Mouse (Mus musculus) G1E-ER4 (cell line): Measurements from ENCODE around the gene Adgrf3. TPM values are rescaled to one million over a fixed set of nuclear protein-coding genes. Genes with fewer than 3 reads are reported as not detected.
A peak's percentile ranks its signal among the peaks of the same experiment; 100 is the strongest.

Experiments
- GATA1 ChIP-seq: IDR thresholded peaks from one replicate; pipeline ENCODE4 v1.8.0; 2012; ENCODE audit warnings: low read length, inconsistent platforms
- polyA plus RNA-seq: library from polyadenylated mRNA; stranded (reverse); fragments of >175 nt; gene quantifications from 2 replicates; pipeline ENCODE4 v1.2.3, GENCODE M21; 2012

Gene Adgrf3
- polyA plus RNA-seq = 0.02 and 0.03 TPM in 2 replicates

DNA sequence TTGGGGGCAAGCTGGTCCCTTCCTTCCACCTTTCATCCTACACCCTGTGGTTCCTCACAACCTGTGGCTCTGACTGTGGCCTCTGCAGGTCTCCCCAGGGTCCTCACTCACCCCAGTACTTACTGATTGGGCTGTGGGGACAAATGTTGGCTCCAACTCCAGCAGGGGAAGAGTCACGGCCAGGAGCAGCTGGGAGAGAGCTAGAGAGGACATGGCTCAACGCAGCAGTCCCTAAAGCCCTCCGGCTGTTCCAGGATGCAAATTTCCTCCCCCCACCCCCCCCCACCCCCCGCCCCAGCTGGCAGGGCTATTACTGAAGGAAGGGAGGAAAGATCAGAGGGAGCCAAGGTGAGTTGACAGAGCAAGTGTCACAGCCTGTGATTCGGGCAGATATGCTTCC is at the start of gene Adgrf3:
Gene Adgrf3 (minus strand): TSS at position 230 of the 400 bp plus-strand sequence.
- no peak for TF ChIP-seq GATA1

DNA sequence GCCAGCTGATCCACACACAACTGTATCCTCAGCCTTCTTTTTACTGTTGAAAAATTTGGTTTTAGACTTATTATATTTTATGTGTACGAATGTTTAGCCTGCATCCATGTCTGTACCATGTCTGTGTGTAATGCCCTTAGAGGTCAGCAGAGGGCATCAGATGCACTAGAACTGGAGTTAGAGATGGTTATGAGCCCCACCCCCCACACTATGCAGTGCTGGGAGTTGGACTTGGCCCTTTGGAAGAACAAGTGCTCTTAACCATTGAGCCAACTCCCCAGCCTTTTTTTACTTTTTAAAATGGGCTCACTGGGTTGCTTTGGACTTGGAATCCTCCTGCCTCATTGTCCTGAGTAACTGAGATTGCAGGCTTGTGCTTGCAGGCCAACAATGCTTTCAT is 42.1 kb upstream of the Adgrf3 start:
- TF ChIP-seq GATA1 = no peak

DNA sequence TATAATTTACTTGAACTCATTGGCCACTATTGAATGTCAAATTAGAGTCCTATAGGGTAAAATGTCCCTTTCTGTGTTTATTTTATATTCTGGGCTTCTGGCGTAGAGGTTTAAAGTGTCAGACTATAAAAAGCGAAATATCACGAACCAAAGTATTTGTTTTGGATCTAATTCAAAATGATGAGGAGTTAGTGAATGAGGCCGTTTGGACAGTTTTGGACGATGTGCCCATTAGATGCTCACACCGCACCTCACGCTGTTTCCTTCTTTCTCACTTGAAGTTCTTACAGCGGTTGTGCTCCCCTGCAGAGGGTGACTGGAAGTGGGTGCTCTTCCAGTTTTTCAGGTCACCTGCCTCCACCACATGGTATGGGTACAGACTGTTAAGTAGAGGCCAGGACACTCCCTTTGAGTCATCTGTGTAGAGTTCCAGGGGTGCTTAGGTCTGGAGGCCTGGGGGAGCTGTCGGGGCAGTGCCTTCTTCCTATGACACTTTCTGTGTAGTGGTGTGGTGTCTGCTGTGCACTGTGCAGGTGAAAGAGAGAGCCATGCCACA is 40.4 kb upstream of the Adgrf3 start:
- TF ChIP-seq GATA1 = no peak

DNA sequence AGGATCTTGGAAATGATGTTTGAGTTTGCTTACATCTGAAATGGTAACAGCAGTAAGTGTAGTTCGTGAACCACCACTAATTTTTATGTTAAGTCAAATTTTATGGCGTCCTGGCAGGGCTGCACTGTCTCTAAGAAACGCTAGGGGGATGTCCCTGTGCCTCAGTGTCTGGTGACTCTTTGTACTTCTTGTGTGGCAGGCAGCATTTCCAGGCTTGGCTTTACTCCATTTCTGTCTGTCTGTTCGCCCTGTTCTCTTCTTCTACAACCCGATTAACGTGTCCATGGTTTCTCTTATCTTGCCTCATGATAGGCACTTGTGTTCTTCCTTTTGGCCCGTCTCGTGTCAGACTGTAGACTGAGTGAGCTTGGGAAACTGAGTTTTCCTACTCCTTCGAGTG is 38.2 kb upstream of the Adgrf3 start:
- TF ChIP-seq GATA1 = no peak

DNA sequence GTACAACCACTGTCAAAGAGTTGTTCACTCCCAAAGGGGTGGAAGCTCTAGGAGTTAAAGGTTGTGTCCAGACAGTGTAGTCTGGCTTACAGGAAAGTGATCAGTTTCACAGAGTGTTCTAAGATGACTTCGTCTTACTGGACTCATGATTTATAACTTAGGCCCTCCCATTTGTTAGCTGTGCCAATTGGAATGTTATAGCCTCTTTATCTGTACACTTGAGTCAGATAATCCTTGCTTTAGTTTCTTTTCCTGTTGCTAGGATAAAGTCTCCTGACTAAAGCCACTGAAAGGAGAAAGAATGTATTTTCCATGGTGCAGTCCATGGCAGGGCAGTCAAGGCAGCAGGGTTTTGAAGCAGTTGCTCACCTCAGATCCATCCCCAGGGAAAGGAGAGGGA is 36.9 kb upstream of the Adgrf3 start:
- TF ChIP-seq GATA1 = no peak

DNA sequence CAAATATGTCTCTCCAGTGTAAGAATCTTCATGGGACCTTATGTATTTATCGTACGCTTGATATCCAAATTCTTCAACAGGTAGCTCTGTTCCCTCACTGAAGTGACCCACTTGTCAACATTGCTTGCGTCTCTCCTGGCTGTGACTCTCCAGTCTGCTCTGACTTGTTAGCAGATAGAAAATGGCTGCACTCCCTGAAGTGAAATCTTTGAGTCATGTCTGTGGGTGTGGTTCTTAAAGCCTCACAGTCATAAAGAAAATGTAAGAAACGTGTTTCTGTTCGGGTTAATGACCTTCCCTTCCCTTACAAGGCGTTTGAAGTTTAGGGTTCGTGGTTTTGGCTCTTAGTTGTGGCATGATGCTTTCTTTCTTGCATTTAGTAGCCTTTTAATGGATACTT is 35.0 kb upstream of the Adgrf3 start:
- no peak for TF ChIP-seq GATA1

DNA sequence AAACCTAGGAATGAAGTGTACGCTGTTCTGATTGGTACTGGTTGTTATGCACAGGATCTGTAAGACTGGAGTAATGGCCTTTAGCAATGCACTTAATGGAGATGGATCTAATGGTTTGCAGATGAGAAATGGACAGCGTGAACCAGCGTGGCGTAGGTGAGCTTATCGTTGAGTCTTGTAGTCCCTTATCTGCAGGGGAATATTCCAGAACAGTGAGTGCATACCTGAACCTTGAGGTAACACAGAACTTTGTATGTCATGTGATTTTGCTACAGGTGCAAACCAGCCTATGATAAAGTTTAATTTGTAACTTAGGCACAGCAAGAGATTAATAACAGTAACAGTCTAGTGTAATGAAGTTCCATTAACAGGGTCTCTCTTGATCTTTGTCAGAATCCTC is 33.0 kb upstream of the Adgrf3 start:
- TF ChIP-seq GATA1 = no peak

DNA sequence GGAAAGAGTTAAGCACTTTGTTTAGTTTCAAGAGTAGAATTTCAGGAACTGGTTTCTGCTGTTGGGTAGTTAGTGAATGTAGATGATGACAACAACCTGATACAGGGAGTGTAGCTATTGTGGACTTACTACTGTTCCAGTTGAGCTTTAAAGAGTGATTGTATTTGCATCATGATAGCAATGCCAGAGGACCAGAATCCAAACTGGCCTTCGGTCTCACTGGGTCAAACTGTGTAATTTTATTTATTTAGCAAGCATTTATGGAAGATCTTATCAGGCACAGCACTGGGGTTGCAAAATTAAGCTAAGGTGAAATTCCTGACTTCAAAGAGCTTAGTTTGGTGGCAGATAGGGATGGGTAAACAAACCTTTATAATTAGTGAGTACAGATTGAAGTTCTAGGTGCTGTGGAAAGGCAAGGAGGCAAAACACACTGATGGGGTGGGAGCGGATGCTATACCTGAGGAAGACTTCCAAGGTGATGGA is 30.2 kb upstream of the Adgrf3 start:
- TF ChIP-seq GATA1 = no peak

DNA sequence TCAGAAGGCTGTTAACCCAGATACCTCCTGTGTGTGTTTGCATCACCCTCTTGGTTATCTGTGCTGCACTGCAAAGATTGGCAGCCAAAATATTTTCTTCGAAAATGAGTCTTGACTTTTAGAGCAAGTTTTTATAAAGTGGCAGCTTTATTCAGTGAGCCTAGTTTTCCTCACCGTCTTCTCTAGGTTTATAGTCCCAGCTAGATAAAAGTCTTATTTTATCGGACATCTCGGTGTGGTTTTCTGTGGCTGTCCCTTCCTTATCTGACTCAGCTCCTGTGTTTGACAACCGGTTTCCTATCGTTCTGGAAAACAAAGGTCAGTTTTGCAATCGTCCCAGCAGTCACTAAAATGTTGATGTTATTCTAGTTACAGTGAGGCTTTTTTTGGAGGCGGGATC is 28.5 kb upstream of the Adgrf3 start:
- peak; percentile 55 for TF ChIP-seq GATA1

DNA sequence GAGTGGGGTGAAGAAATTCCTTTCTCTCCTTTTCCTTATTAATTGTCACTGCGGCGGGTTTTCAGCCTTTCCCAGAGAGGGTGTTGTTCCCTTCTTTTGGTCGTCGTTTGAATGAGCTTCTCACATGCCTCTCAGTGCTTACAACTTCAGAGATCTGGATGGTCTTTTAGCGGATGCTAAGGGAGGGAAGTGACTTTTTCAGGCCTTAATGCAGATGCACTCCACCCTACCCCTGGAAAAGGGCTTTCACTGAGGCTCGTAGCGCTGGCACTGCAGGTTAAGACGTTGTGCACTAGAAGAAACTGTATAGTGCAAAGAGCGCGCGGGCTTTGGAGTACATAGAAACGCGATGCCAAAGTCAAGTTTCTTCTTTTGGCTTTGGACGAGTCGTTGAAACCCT is 27.5 kb upstream of the Adgrf3 start:
- TF ChIP-seq GATA1 = no peak

DNA sequence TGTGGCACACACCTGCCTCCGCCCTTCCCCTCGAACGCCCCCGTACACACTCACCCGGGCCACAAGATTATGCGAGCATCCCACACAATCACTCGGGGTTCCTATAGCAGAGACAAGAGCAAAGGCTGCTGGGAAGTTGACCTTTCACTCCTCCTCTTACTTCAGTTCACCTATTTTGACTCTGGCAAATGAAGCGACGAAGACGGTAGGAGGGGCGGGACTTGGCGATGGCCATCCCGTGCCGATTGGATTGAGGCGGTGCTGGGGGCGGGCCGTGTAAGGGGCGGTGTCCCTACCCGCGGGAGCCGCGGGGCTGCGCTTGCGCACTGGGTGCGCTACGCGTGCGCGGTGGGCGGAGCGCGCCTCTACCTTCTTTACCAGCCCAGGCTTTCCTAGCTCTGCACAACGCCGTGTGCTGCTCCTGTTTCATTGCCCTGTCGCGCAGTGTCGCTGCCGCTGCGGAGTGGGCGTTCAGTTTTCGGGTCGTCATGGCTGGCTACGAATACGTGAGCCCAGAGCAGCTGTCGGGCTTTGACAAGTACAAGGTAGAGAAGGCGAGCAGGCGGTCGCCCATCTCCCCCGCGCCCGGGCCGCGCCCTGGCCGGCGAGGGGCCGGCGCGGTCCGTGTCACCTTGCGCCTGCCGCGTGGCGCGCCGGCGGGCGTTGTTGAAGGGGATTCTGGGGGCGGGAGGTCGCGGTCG is 26.9 kb upstream of the Adgrf3 start, which contains the start of gene Selenoi:
Gene Selenoi (plus strand): TSS at position 311 of the 701 bp plus-strand sequence.
- TF ChIP-seq GATA1 = no peak

DNA sequence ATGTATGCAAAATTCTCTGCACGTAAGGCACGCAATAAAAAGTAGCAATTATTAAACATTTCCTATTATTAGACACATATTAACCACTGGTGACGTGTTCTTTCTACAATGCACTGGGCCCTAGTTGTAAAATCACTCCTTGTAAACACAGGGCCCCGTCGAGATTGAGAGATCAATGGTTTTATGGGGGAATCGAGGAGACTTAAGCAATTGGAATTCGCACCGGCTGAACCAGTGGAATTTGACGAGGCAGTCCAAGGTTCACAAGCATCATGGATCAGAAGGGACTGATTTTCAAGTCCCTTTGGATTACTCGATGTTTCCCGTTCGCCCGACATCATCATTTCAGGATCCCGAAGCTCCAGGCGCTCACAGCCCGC is 26.4 kb upstream of the Adgrf3 start:
- TF ChIP-seq GATA1 = no peak

DNA sequence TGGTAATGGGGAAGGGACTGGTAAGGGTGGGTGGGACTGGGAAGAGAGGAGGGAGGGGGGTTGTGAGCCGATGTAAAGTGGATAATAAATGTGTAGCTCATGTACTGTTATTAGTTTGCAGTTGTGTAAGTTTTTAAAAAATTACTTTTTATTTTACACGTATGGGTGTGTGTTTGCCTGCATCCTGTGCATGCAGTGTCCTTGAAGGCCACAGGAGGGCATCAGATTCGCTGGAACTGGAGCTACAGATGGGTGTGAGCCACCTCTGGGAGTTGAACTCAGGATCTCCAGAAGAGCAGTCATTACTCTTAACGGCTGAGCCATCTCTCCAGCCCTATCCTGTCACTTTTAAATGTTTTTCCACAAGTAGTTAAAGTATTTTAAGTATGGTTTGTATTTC is 25.4 kb upstream of the Adgrf3 start:
- TF ChIP-seq GATA1 = no peak

DNA sequence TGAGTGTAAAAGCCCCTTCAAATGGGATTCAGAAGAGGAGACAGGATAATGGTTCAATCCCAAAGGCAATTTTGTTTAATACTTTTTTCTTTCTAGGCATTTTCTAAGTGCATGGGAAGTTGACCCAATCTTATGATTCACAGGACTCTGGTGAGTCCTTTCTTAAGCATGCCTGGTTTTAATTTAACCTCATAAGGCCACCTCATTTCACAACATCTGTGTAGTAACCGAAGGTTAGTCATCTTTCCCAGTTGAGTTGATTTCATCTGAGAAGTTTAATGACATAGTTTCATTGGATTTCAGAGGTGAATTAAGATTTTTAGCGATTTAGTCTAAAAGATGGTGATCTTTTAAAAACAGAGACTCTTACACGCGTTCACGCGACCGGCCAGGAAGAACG is 17.2 kb upstream of the Adgrf3 start:
- no peak for TF ChIP-seq GATA1

DNA sequence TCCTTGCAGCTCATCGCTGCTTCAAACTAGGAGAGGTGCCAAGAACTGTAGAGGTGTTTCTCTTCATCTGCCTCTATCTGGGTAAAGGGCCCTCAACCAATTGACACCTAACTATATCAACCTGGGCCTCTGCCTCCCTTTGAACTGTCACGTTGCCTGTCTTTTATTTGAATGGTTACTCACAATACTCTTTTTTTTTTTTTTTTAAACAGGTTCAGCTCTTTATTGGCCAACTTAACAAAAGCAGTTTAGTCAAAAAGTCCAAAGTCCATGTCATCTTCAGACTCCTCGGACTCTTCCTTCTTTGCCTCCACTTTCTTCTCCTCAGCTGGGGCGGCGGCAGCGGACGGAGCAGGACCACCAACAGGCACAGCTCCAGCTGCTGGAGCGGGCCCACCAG is 15.1 kb upstream of the Adgrf3 start:
- TF ChIP-seq GATA1 = no peak

DNA sequence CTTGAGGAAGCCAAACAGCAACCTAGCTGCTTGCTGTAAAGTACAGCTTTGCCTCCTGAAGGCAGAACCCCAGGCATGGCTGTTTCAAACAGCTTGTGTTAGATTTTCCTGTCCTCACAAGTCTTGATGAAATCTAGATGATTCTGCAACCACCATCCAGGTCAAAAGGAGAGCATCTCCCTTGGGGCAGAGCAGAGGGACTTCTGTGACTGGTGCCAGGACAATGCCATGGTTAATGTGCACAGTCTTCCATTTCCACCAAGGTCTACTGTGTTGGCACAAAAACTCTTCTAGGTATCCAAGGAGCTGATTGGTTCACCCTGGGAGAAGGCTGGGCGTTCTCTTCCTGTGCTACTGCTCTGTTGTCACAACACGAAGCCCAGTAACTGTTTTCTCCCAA is 14.2 kb upstream of the Adgrf3 start:
- TF ChIP-seq GATA1 = no peak

DNA sequence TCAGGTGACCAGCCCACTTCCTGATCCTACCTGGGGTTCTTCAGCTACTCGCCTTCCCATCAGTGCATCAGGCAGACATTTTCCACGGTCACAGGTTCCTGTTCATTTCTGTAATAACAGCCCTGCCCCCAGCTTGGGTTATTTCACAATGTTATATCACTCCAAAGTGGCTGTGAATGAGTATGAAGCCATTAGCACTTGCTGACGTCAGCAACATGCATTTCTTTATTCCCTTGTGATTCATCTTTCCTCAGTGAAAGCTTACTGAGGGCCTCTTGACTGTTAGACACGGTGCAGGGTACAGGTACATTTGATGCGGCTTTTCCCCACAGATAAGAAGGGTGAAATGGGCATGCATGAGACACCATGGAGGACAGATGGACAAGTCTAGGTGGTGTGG is 10.4 kb upstream of the Adgrf3 start:
- no peak for TF ChIP-seq GATA1
